Comparison of ENCODE assay signal across 24 mouse cellular contexts in the genomic region with DNA sequence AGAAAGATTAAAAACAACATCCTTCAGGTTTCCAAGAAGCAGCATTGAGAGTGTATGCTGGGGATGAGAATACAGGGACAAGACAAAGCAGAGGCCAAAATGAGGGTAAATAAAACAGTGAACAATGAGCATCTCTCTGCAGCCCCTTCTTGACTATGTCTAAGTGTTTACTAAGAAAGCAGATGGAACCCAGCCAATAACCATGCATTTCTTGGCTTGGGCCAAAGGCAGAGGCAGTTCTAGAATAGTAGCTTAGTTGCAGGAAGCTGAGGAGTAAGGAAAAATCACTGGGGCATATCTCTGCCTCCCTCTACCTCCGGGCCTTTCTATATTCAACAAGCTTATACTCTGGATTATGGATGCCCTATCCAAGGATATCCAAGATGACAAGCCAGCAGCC. TPM values are rescaled to one million over a fixed set of nuclear protein-coding genes. Genes with fewer than 3 reads are reported as not detected.
"Had no signal": no experiment of that assay in that cellular context is flagged by ENCODE, and none has a peak within 500 bp of the region (broad histone marks: within the 10 kb centered on the region; RNA-seq: fewer than 3 reads in every experiment).

No protein-coding gene starts in this region.

- H3K4me3 ChIP-seq: layer of hippocampus, adult 2 months; limb, embryonic 10.5 days; limb, embryonic 13.5 days; liver, embryonic 12.5 days; liver, embryonic 15.5 days had no signal

- H3K36me3 ChIP-seq: limb, embryonic 10.5 days; limb, embryonic 13.5 days; liver, embryonic 12.5 days; liver, embryonic 15.5 days had no signal

- ATAC-seq: intestine, embryonic 16.5 days; liver, embryonic 12.5 days had no signal

- H3K27me3 ChIP-seq: limb, embryonic 13.5 days; liver, embryonic 12.5 days; liver, embryonic 15.5 days had no signal

- H3K27ac ChIP-seq: kidney, postnatal 0 days; layer of hippocampus, adult 2 months; limb, embryonic 10.5 days; limb, embryonic 13.5 days; liver, embryonic 12.5 days; liver, embryonic 15.5 days; macrophage had no signal

- H3K9me3 ChIP-seq: limb, embryonic 10.5 days; limb, embryonic 13.5 days; liver, embryonic 12.5 days; liver, embryonic 15.5 days had no signal

- H3K4me2 ChIP-seq: limb, embryonic 13.5 days; liver, embryonic 12.5 days; liver, embryonic 15.5 days had no signal

- DNase-seq: kidney, adult 18-20 months; layer of hippocampus, adult 9-11 months; liver; lung, adult 18-20 months; midbrain, embryonic 14.5 days; thymus, adult 18-20 months; thymus, postnatal 36 days had no signal

- H3K4me1 ChIP-seq: limb, embryonic 13.5 days; liver, embryonic 12.5 days; liver, embryonic 15.5 days had no signal

- H3K9ac ChIP-seq: limb, embryonic 13.5 days; liver, embryonic 12.5 days; liver, embryonic 15.5 days had no signal

RNA-seq across cellular contexts. Expression of a gene that starts 37.3 kb away (rescaled TPM):
- polyA plus RNA-seq: neural tube, embryonic 11.5 days; testis, adult 2 months had no signal

RNA-seq across cellular contexts. Expression of a gene that starts 46.4 kb away (rescaled TPM):
- polyA plus RNA-seq: intestine, embryonic 16.5 days; kidney, embryonic 14.5 days; kidney, postnatal 0 days; large intestine, adult 2 months; limb, embryonic 10.5 days; limb, embryonic 13.5 days; liver, embryonic 12.5 days; liver, embryonic 15.5 days; macrophage; midbrain, embryonic 14.5 days; midbrain, postnatal 0 days; neural tube, embryonic 11.5 days; neural tube, embryonic 14.5 days; small intestine, adult 2 months; spleen, adult 2 months; stomach, embryonic 16.5 days; testis, adult 2 months had no signal

RNA-seq across cellular contexts. Expression of a gene that starts 53.1 kb away (rescaled TPM):
- polyA plus RNA-seq: intestine, embryonic 16.5 days; kidney, embryonic 14.5 days; kidney, postnatal 0 days; large intestine, adult 2 months; limb, embryonic 10.5 days; limb, embryonic 13.5 days; liver, embryonic 12.5 days; liver, embryonic 15.5 days; macrophage; midbrain, embryonic 14.5 days; midbrain, postnatal 0 days; neural tube, embryonic 11.5 days; neural tube, embryonic 14.5 days; small intestine, adult 2 months; spleen, adult 2 months; stomach, embryonic 16.5 days; testis, adult 2 months had no signal
